Mouse (Mus musculus): Measurements from ENCODE around the gene Endov.

The Endov gene

GRCm38 (mm10) chr11:119547183-119547921 is 56.2 kb downstream of the Endov start, which contains the start of gene Nptx1:
Gene Nptx1, minus strand, starts transcription at chr11:119547753.
- DNase-seq: peak; percentile 29

DNA sequence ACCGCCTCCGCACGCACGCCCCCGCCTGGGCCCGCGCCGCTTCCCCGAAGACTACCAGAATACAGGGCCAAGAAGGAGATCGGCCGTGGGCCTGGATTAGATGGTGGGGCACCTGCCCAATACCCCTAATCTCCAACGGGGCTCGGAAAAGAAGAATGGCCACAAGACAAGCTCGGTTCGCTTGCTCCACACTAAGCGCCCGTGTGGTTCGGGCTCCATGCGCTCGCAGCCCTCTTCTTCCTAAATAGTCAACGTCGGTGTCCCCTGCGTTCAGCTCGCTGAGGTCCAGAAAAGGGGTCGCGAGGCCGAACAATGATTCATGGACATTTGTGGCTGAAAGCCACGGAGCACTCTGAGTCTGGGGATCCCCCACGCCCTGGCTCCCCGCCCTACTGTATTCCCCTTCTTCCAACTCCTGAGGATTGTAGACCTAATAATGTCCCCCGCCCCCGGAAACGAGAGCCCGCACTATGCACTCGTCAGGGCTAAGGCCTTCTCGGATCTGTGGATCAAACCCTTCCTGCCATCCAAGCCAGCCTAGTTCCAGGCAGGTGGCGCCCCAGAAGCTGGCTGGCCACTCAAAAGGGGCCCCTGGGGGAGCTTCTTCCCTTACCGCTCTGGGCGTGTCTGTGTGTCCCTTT is 56.9 kb downstream of the Endov start:
- DNase-seq: no peak

DNA sequence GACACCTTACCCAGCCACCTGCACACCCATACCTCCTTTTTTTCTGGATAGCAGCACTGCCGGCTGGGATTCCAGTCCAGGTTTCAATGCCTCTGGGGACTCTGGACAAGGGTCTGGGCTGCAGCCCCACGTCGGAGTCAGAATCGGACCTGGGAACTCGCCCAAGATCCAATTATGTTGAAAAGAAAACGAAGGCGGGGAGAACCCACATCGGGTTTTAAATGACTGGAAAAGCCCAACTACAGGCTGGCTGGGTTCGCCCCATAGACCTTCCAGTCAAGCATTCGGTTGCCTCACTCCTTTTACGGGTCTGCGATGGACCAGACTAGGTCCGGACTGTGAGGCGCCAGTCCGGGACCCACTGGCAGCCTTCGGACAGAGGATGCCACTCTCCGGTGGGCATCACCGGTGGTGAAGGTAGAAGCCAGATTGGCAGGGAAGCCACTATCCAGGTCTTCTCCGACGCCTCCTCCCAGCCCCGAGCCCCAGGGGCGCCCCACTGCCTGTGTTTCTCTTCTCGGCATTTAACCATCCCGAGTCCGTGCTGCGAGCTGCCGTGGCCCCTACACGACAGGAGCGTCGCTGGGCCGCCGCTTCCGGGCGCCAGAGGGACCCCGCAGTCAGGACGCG is 57.7 kb downstream of the Endov start:
- no peak for DNase-seq

- no peak for DNase-seq
These were observed 58.2 kb downstream of the Endov start for GRCm38 (mm10) chr11:119549371-119549811.

- no peak for DNase-seq
These were observed 59.6 kb downstream of the Endov start for GRCm38 (mm10) chr11:119550546-119551335.

- DNase-seq: no peak
These were observed 60.3 kb downstream of the Endov start for GRCm38 (mm10) chr11:119551468-119551867.

DNA sequence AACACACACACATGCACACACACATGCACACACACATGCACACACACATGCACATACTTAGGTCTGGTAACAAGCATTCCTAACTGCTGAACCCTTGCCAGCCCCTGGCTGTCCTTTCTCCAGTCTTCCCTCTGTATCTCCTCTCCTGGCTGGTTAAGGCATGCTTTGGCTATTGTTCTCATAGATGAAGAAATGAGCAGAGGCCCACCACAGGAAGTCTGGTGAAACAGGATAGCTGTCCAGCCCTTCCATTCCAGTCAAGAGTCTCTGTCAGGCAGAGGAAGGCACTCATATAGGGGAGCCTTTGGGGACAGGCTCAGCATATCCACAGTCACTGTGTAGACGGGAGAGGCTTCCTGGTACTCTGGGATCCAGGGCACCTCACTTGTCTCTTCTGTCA is 61.2 kb downstream of the Endov start:
- no peak for DNase-seq

DNA sequence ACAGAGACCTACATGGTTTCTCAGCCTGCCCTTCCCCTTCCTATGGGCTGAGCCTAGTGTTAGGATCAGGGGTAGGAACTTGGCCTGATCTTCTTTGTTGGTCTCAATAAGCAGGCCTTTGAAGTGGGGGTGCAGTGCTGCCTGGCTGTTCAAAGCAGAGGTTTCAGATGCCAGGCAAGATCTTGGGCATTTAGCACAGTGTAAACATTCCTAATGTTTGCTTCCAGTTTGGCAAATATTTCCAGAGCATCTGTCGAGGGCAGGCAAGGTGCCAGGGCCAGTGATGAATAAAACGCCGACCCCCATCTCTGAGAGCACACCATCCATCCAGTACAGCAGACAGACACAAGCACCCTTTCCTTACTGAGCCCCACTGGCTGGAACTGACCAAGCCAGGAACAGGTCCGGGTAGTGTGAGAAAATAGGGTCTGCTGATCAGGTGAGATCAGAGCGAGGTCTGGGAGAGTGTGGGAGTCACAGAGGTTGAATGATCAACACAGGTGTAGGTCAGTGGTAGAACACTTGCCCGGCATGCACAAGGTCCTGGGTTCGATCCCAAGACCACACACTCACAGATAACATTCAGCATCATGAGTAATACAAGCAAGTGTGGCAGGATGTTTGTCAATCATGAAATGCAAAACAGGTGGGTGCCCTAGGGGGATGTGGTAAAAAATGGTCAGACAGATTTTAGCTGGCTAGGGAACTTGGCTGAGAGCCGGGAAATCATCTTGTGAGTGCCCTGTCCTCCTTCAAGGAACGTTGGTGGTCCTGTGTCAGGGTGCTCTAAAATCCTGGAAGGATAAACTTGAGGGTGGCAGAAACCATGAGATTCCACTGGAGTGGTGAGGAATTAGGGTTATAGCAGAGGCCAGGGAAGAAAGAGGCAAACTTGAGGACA is 62.0 kb downstream of the Endov start:
- no peak for DNase-seq

DNA sequence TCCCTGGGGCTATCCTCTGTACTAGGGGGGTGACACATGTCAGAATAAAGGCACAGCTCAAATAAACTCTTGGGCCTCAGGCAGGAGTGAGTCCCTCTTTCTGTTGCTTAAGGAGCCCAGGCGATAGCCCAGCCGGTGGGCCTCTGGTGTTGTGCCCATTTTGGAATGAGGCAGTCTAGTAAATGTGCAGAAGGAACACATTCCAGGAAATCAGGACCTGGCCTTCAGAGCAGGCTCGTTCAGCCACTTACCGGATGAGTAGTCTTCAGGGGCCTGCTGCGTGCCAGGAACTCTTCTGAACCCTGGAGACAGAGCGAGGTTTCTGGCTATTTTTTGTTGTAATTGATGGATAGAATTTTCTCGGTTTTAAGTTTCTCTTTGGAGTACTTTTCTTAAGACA is 63.6 kb downstream of the Endov start:
- DNase-seq: no peak

- DNase-seq: no peak
These were observed 64.0 kb downstream of the Endov start for GRCm38 (mm10) chr11:119555170-119555569.

DNA sequence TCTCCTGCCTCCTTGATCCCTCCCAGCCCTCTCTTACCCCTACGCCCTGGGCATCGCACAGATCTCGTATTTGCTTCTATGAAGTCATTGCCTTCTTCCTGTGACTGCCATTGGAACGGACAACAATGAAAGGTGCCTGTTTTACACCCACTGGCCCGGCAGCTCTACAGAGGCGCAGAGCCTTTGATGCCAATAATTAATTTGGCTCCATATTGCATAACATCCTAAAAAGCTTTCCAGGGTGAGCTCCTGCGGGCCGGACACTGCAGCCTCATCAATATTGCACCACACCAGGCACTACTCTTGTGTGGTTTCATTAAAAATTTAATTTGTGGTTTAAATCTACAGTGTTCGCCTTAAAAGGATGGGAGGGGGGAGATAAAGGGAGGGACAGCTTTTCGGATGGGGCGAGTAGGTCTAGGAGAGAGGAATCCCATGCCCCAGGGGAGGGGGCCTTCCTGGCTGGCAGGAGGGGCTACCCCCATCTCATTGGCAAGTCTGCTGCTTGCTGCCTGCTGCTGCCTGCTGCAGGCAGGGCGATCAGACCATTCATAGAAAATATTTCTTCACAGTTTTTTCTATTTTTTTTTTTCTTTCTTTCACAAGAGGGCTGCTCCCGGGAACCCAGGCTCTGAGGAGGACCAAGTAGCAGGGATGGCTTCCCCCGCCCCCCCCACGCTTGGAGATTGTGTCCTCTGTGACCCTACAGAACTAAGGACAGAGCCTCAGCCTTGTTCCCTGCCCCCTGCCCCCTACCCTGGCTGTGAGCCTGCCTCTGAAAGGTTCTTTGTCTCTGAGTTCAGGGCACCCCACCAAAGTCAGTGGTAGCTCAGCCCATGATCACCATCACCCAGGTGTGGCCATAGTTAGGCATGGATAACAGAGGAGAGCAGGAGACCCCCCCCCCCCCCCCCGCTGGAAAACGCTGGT is 67.1 kb downstream of the Endov start:
- DNase-seq: no peak

DNA sequence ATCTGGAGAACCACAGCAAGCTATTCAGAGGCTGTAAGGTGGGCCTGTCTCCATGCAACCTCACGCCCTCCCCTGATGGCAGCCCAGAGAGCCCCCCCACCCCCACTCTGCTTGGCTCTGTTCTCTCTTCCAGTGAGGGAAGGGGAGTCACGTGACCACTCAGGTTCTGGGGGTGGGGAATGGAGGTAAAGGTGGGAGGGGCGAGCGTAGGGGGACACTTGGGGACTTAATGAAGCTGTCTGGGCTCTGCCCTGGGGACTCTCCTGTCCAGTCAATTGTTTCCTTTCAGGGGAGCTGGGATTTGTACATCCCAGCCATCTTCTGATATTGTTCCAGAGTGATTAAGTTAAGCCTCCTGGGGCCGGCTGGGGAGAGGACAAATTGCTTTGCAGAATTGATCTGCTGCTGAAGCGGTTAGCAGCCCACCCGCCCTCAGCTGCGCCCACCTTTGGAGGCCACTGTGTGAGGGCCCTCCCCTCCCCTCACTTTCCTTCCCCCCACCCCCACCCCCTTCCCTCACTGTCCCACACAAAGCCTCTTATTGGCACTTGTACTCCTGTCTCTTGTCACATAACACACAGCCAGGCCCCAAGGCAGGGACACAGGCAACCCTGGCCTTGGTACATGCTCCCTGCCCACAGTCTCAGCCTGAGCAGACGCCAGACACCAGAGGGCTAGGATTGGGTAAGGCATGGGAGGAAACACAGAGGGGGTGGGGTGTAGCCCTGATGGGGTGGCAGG is 67.9 kb downstream of the Endov start:
- DNase-seq: no peak
